In the genomic region with DNA sequence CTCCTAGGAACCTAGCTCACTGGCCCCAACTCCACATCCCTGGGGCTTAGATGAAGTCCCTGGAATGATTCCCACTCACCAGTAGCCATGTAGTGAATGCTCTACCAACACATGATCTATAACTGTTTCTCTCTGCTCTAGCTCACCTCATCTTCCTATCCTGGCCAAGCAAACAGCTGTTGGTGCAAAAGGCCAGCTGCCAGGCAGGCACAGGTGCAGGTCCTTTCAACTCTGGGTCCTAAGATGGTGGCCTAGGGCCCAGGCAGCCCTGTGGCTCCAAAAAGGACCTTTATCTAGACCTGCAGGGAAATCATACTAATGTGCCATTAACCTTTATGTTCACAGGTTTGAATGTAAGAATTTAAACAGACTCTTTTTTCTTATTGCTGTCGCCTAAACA, we compare ENCODE assay signal across 21 mouse cellular contexts. TPM values are rescaled to one million over a fixed set of nuclear protein-coding genes. Genes with fewer than 3 reads are reported as not detected.
"Had no signal": no experiment of that assay in that cellular context is flagged by ENCODE, and none has a peak within 500 bp of the region (broad histone marks: within the 10 kb centered on the region; RNA-seq: fewer than 3 reads in every experiment).

No protein-coding gene starts in this region.

- ATAC-seq: liver, embryonic 12.5 days; lung, postnatal 0 days; midbrain, embryonic 15.5 days had no signal

- H3K9ac ChIP-seq: liver, embryonic 12.5 days; liver, embryonic 14.5 days; lung, embryonic 15.5 days; midbrain, embryonic 12.5 days; midbrain, embryonic 15.5 days; neural tube, embryonic 13.5 days; neural tube, embryonic 15.5 days had no signal

- H3K4me3 ChIP-seq: liver, embryonic 12.5 days; lung, embryonic 15.5 days; megakaryocyte, embryonic 14.5 days; midbrain, embryonic 12.5 days; midbrain, embryonic 15.5 days; neural tube, embryonic 13.5 days; neural tube, embryonic 15.5 days had no signal

- H3K27me3 ChIP-seq: liver, embryonic 12.5 days; lung, embryonic 15.5 days; midbrain, embryonic 12.5 days; midbrain, embryonic 15.5 days; neural tube, embryonic 13.5 days; neural tube, embryonic 15.5 days had no signal

- H3K36me3 ChIP-seq: liver, embryonic 12.5 days; lung, embryonic 15.5 days; midbrain, embryonic 12.5 days; midbrain, embryonic 15.5 days; neural tube, embryonic 13.5 days; neural tube, embryonic 15.5 days had no signal

- DNase-seq: lung, adult 2 months; lung, postnatal 14 days; lung, postnatal 36 days; right cerebral cortex, adult 18-20 months; right cerebral cortex, postnatal 25 days; right cerebral cortex, postnatal 4 days; spleen, adult 18-20 months; thymus, adult 18-20 months; thymus, postnatal 14 days had no signal

- H3K27ac ChIP-seq: liver, embryonic 12.5 days; liver, embryonic 14.5 days; lung, embryonic 15.5 days; macrophage; midbrain, embryonic 12.5 days; midbrain, embryonic 15.5 days; neural tube, embryonic 13.5 days; neural tube, embryonic 15.5 days had no signal

- H3K4me2 ChIP-seq: liver, embryonic 12.5 days; lung, embryonic 15.5 days; midbrain, embryonic 12.5 days; midbrain, embryonic 15.5 days; neural tube, embryonic 13.5 days; neural tube, embryonic 15.5 days had no signal

- H3K9me3 ChIP-seq: liver, embryonic 12.5 days; lung, embryonic 15.5 days; megakaryocyte, embryonic 14.5 days; midbrain, embryonic 12.5 days; midbrain, embryonic 15.5 days; neural tube, embryonic 13.5 days; neural tube, embryonic 15.5 days had no signal

RNA-seq across cellular contexts. Expression of a gene that starts 10.3 kb away (rescaled TPM):
- polyA plus RNA-seq: liver, embryonic 12.5 days; liver, embryonic 14.5 days; liver, embryonic 16.5 days; lung, embryonic 15.5 days; lung, postnatal 0 days; macrophage; neural tube, embryonic 13.5 days; stomach, embryonic 14.5 days had no signal
